Mouse (Mus musculus): Measurements from ENCODE around the gene Blvrb. TPM values are rescaled to one million over a fixed set of nuclear protein-coding genes. Genes with fewer than 3 reads are reported as not detected.

The Blvrb gene
- polyA plus RNA-seq, 1 experiment = 496 TPM

GRCm38 (mm10) chr7:27423556-27424326, 24.0 kb upstream of the Blvrb start:
- TF ChIP-seq POLR2A (IDR thresholded peaks at IDR 0.05; ENCODE audit: borderline replicate concordance, low read depth, low read length) (no peak), CTCF (IDR thresholded peaks at IDR 0.05; ENCODE audit: low read depth, low read length) (no peak)
- Histone ChIP-seq H3K4me3 (ENCODE audit: insufficient read depth, low read length) (no peak overlapping the region), H3K27ac (ENCODE audit: insufficient read depth, low read depth, low read length) (no peak overlapping the region), H3K4me1 (ENCODE audit: control insufficient read depth, insufficient read depth, low read length) (no peaks in the 10 kb centered on the region)

- H3K27ac ChIP-seq (ENCODE audit: insufficient read depth, low read depth, low read length) = no peak overlapping the region
These were observed 20.4 kb upstream of the Blvrb start for GRCm38 (mm10) chr7:27427387-27427786.

DNA sequence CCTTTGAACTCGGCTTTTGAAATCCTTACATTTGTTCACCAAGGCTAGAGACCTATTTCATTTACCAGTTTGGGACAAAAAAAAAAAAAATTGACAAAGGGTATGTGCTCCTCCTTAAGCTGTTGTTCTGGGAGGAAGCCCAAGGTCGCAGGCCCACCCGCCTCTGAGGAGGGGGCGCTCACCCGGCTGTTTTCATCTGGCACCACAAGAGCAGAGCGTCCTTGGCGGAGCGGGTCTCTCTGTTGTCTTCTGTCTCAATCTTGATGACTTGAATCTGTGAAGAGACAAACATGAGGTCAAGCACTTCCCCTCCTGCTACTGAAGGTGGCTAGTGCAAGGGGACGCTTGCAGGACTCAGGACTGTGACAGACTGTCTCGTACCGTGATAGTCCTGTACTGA, 19.8 kb upstream of the Blvrb start:
- Histone ChIP-seq H3K4me1 (ENCODE audit: control insufficient read depth, insufficient read depth, low read length) (no peaks in the 10 kb centered on the region), H3K27ac (ENCODE audit: insufficient read depth, low read depth, low read length) (no peak overlapping the region), H3K4me3 (ENCODE audit: insufficient read depth, low read length) (no peak overlapping the region)
- no peak for TF ChIP-seq CTCF (IDR thresholded peaks at IDR 0.05; ENCODE audit: low read depth, low read length)
- no peak for TF ChIP-seq POLR2A (IDR thresholded peaks at IDR 0.05; ENCODE audit: borderline replicate concordance, low read depth, low read length)

More at GRCm38 (mm10) chr7:27427387-27427786, 20.4 kb upstream of the Blvrb start:
- Histone ChIP-seq H3K4me1 (ENCODE audit: control insufficient read depth, insufficient read depth, low read length) (no peaks in the 10 kb centered on the region), H3K4me3 (ENCODE audit: insufficient read depth, low read length) (no peak overlapping the region)
- no peak for TF ChIP-seq POLR2A (IDR thresholded peaks at IDR 0.05; ENCODE audit: borderline replicate concordance, low read depth, low read length)
- TF ChIP-seq CTCF (IDR thresholded peaks at IDR 0.05; ENCODE audit: low read depth, low read length) = no peak

- Histone ChIP-seq H3K4me3 (ENCODE audit: insufficient read depth, low read length) (no peak overlapping the region), H3K4me1 (ENCODE audit: control insufficient read depth, insufficient read depth, low read length) (no peaks in the 10 kb centered on the region), H3K27ac (ENCODE audit: insufficient read depth, low read depth, low read length) (no peak overlapping the region)
- TF ChIP-seq POLR2A (IDR thresholded peaks at IDR 0.05; ENCODE audit: borderline replicate concordance, low read depth, low read length) (no peak), CTCF (IDR thresholded peaks at IDR 0.05; ENCODE audit: low read depth, low read length) (no peak)
These were observed 18.6 kb upstream of the Blvrb start for GRCm38 (mm10) chr7:27429135-27429534.

DNA sequence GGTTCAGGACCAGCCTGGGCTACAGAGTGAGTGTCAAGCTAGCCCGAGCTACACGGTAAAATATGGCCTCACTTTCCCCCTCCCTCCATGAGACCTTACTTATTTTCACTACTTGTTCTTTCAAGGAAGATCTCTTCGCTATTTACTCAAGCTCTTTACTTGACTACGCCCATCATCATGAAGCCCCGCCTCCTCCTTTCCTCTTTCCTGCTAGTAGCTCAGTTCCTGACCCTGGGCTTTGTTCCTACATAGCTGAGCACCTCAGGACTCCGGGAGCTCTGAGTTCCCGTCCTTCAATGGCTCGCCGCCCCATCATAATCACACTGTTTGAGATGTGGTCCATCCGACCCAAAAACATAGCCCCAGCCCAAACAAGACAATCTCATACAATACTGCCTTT, 14.4 kb upstream of the Blvrb start:
- Histone ChIP-seq H3K27ac (ENCODE audit: insufficient read depth, low read depth, low read length) (no peak overlapping the region), H3K4me1 (ENCODE audit: control insufficient read depth, insufficient read depth, low read length) (no peaks in the 10 kb centered on the region), H3K4me3 (ENCODE audit: insufficient read depth, low read length) (no peak overlapping the region)
- TF ChIP-seq CTCF (IDR thresholded peaks at IDR 0.05; ENCODE audit: low read depth, low read length) (no peak), POLR2A (IDR thresholded peaks at IDR 0.05; ENCODE audit: borderline replicate concordance, low read depth, low read length) (no peak)

- Histone ChIP-seq H3K4me3 (ENCODE audit: insufficient read depth, low read length) (no peak overlapping the region), H3K27ac (ENCODE audit: insufficient read depth, low read depth, low read length) (no peak overlapping the region), H3K4me1 (ENCODE audit: control insufficient read depth, insufficient read depth, low read length) (no peaks in the 10 kb centered on the region)
- TF ChIP-seq CTCF (IDR thresholded peaks at IDR 0.05; ENCODE audit: low read depth, low read length) (no peak), POLR2A (IDR thresholded peaks at IDR 0.05; ENCODE audit: borderline replicate concordance, low read depth, low read length) (no peak)
These were observed 14.0 kb upstream of the Blvrb start for GRCm38 (mm10) chr7:27433794-27434193.

DNA sequence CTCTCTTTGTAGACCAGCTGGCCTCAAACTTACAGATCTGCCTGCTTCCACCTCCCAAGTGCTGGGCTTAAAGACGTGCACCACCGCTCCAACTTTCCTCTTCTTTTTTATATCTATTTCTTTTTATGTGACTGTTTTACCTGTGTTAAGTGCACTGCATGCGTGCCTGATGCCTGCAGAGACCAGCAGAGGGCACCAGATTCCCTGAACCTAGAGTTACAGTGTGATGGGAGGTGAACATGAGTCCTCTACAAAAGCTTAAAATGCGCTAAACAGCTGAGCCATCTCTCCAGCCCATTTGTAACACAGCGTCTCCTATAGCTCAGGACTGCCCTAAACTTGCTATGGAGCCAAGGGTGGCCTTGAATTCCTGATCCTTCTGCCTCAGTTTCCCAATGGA, 10.2 kb upstream of the Blvrb start:
- H3K27ac ChIP-seq (ENCODE audit: insufficient read depth, low read depth, low read length) = no peak overlapping the region
- H3K4me3 ChIP-seq (ENCODE audit: insufficient read depth, low read length) = no peak overlapping the region
- TF ChIP-seq CTCF (IDR thresholded peaks at IDR 0.05; ENCODE audit: low read depth, low read length) = peak; percentile 42
- TF ChIP-seq POLR2A (IDR thresholded peaks at IDR 0.05; ENCODE audit: borderline replicate concordance, low read depth, low read length) = no peak
- no peaks in the 10 kb centered on the region for H3K4me1 ChIP-seq (ENCODE audit: control insufficient read depth, insufficient read depth, low read length)

DNA sequence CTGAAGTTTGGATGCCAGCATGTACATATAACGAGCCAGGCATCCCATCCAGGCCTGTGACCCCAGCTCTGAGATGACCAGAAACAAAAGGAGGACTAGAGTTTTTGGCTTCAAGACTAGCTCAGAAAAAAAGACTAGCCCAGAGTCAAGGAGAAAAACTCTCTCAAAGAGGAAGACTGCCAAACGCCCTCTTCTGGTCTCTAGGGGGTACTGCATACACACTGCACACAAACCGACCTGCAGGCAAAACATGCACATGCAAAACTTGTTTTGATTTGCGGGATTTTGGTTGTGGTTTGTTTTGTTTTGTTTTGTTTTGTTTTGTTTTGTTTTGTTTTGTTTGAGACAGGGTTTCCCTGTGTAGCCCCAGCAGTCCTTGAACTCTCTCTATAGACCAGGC, 7.8 kb upstream of the Blvrb start:
- H3K4me1 ChIP-seq (ENCODE audit: control insufficient read depth, insufficient read depth, low read length) = no peaks in the 10 kb centered on the region
- H3K27ac ChIP-seq (ENCODE audit: insufficient read depth, low read depth, low read length) = no peak overlapping the region
- no peak overlapping the region for H3K4me3 ChIP-seq (ENCODE audit: insufficient read depth, low read length)
- TF ChIP-seq CTCF (IDR thresholded peaks at IDR 0.05; ENCODE audit: low read depth, low read length) (peak; percentile 25; the same call in 1 of the 2 replicates), POLR2A (IDR thresholded peaks at IDR 0.05; ENCODE audit: borderline replicate concordance, low read depth, low read length) (no peak)

DNA sequence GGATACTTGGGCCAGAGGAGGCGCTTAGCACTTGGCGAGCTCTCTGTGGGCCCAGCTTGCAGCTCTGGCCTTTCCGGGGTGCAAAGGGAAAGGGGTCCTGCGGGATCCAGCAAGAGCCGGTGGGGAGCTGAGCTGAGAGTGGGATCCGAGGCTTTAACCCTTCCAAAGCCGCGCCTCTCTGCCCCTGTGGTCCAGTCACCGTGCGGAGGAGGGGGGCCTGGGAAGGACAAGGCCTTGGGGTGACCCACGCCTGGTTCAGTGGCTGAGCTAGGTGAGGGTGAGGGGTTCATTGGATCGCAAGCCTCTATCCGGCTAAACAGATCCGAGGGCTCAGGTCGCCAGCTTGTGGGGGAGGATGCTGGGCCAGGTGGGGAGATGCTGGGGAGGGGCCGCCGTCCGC, 1.7 kb upstream of the Blvrb start:
- TF ChIP-seq CTCF (IDR thresholded peaks at IDR 0.05; ENCODE audit: low read depth, low read length) = no peak
- no peak for TF ChIP-seq POLR2A (IDR thresholded peaks at IDR 0.05; ENCODE audit: borderline replicate concordance, low read depth, low read length)
- no peak overlapping the region for H3K27ac ChIP-seq (ENCODE audit: insufficient read depth, low read depth, low read length)
- peak overlapping the region; percentile 39; the same call in 1 of the 2 replicates for H3K4me3 ChIP-seq (ENCODE audit: insufficient read depth, low read length)
- peaks cover 25% of the 10 kb centered on the region for H3K4me1 ChIP-seq (ENCODE audit: control insufficient read depth, insufficient read depth, low read length)

GRCm38 (mm10) chr7:27446521-27447418, 1.0 kb upstream of the Blvrb start:
- Histone ChIP-seq H3K27ac (ENCODE audit: insufficient read depth, low read depth, low read length) (no peak overlapping the region), H3K4me3 (ENCODE audit: insufficient read depth, low read length) (peak overlapping the region; percentile 40), H3K4me1 (ENCODE audit: control insufficient read depth, insufficient read depth, low read length) (peaks cover 28% of the 10 kb centered on the region)
- TF ChIP-seq POLR2A (IDR thresholded peaks at IDR 0.05; ENCODE audit: borderline replicate concordance, low read depth, low read length) = no peak
- TF ChIP-seq CTCF (IDR thresholded peaks at IDR 0.05; ENCODE audit: low read depth, low read length) = no peak
